Comparison of ENCODE assay signal across 8 mouse cellular contexts in the genomic region with DNA sequence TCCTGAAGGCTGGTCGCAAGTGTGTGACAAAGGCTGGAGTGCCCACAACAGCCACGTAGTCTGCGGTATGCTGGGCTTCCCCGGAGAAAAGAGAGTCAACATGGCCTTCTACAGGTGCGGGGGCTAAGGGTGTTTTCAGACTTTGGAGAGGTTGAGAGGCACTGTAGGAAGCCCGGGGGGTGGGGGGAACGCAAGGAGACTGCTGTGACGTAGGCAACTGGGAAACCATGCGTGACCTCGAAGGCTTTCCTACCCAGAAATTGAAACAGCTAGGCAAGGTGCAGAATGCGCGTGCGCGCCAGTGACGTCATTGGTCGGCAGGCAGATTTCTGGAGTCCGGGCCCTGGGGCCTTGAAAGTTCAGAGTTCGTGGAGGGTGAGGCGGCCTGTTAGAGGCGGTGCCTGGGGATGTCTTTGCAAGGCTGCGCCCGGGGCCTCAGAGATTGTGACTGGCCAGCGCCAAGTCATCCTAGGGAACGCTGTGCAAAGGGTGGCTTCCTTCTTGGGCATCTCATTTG. TPM values are rescaled to one million over a fixed set of nuclear protein-coding genes. Genes with fewer than 3 reads are reported as not detected.
A peak's percentile ranks its signal among the peaks of the same experiment; 100 is the strongest.
DNase-seq lines count a peak whose midpoint lies in the region; ATAC-seq and TF ChIP-seq lines count a peak whose summit lies in the region.

No protein-coding gene starts in this region.

- TF ChIP-seq POLR2A in heart, adult 2 months (IDR thresholded peaks at IDR 0.05; ENCODE audit: insufficient read depth, low read depth, low read length), result no peak

- H3K4me2 ChIP-seq in embryonic facial prominence, embryonic 12.5 days (replicated peaks), result peak overlapping the region; percentile 53

- ATAC-seq in embryonic facial prominence, embryonic 12.5 days (ENCODE audit: insufficient number of reproducible peaks, insufficient read depth, low FRiP score, low TSS enrichment), result no peak

- TF ChIP-seq CTCF in heart, adult 2 months (IDR thresholded peaks at IDR 0.05), result no peak

- no peaks in the 10 kb centered on the region for H3K9me3 ChIP-seq in embryonic facial prominence, embryonic 12.5 days
- H3K9me3 ChIP-seq in midbrain, embryonic 10.5 days (replicated peaks), result no peaks in the 10 kb centered on the region

- H3K4me3 ChIP-seq in embryonic facial prominence, embryonic 12.5 days, result peak overlapping the region; percentile 20; the same call in 1 of the 2 replicates
- H3K4me3 ChIP-seq in heart, adult 2 months, result peak overlapping the region; percentile 19
- peak overlapping the region; percentile 44 for H3K4me3 ChIP-seq in midbrain, embryonic 10.5 days

- H3K36me3 ChIP-seq in embryonic facial prominence, embryonic 12.5 days, result no peaks in the 10 kb centered on the region
- H3K36me3 ChIP-seq in heart, adult 2 months (ENCODE audit: control insufficient read depth, insufficient read depth, low read length), result no peaks in the 10 kb centered on the region
- no peaks in the 10 kb centered on the region for H3K36me3 ChIP-seq in midbrain, embryonic 10.5 days

- peaks cover 20% of the 10 kb centered on the region for H3K4me1 ChIP-seq in embryonic facial prominence, embryonic 12.5 days
- H3K4me1 ChIP-seq in heart, adult 2 months (ENCODE audit: control insufficient read depth, insufficient read depth, low read length), result 0 out of 2 replicates have a peak, but pooled peaks cover 1% of the 10 kb centered on the region
- H3K4me1 ChIP-seq in midbrain, embryonic 10.5 days, result peaks cover 32% of the 10 kb centered on the region

- H3K27ac ChIP-seq in embryonic facial prominence, embryonic 12.5 days, result no peak overlapping the region
- H3K27ac ChIP-seq in heart, adult 2 months, result no peak overlapping the region
- H3K27ac ChIP-seq in midbrain, embryonic 10.5 days (replicated peaks), result peak overlapping the region; percentile 76

- no peaks in the 10 kb centered on the region for H3K79me2 ChIP-seq in heart, adult 2 months (replicated peaks; ENCODE audit: control insufficient read depth, insufficient read depth, low read length)

- TF ChIP-seq EP300 in heart, adult 2 months (IDR thresholded peaks at IDR 0.05; ENCODE audit: insufficient read depth, low read depth, low read length), result no peak

- H3K9ac ChIP-seq in embryonic facial prominence, embryonic 12.5 days, result peak overlapping the region; percentile 27
- peak overlapping the region; percentile 19; the same call in 1 of the 2 replicates for H3K9ac ChIP-seq in heart, adult 2 months (ENCODE audit: low read depth, low read length)

- DNase-seq in adrenal gland, postnatal 36 days, result peak; percentile 96 to 97
- DNase-seq in heart, adult 2 months, result peak; percentile 92 to 94
- DNase-seq in kidney, adult 18-20 months, result peak; percentile 98
- DNase-seq in left cerebral cortex, postnatal 4 days, result peak; percentile 83
- DNase-seq in midbrain, embryonic 10.5 days (ENCODE audit: low spot score), result peak; percentile 91
- DNase-seq in right cerebral cortex, postnatal 36 days (ENCODE audit: low spot score in 2 of 2), result peak; percentile 73 to 81
- DNase-seq in urinary bladder, postnatal 4 days (ENCODE audit: low spot score in 2 of 2), result peak; percentile 80 to 87

- intact Hi-C loops in heart, adult 2 months (cut with DNase I), result no loop called here
- intact Hi-C loops in left cerebral cortex, postnatal 4 days (cut with DNase I), result no loop called here

- no peaks in the 10 kb centered on the region for H3K27me3 ChIP-seq in embryonic facial prominence, embryonic 12.5 days
- H3K27me3 ChIP-seq in heart, adult 2 months (ENCODE audit: control insufficient read depth, insufficient read depth, low read length), result no peaks in the 10 kb centered on the region
- H3K27me3 ChIP-seq in midbrain, embryonic 10.5 days (ENCODE audit: low read depth, poor library complexity, severe bottlenecking), result peaks cover 47% of the 10 kb centered on the region

- WGBS in embryonic facial prominence, embryonic 12.5 days, result 10% methylated on average over 24 of the region's 24 CpGs
- WGBS in heart, adult 2 months, result 14% methylated on average over 24 of the region's 24 CpGs
- 8% methylated on average over 24 of the region's 24 CpGs for WGBS in midbrain, embryonic 10.5 days

RNA-seq across cellular contexts. Expression of a gene that starts 4.6 kb away (rescaled TPM):
- total RNA-seq in adrenal gland, postnatal 36 days (2021), result 1 to 10 TPM; 3.3 to 3.5 TPM
- polyA plus RNA-seq in embryonic facial prominence, embryonic 12.5 days (2016; fragmentation: Nextera tagmentation; extraction: Ambion mirVana), result 17.9 and 21.9 TPM in 2 replicates
- 1 to 10 TPM; 1.9 to 2.1 TPM for total RNA-seq in heart, adult 2 months (2021)
- 5.4 and 7.2 TPM in 2 replicates for polyA plus RNA-seq in heart, adult 2 months (2012; rRNA removed)
- 1 to 10 TPM; 3.2 to 3.6 TPM for total RNA-seq in left cerebral cortex, postnatal 4 days (2021)
- 7.9 and 9.3 TPM in 2 replicates for polyA plus RNA-seq in midbrain, embryonic 10.5 days (2016; fragmentation: Nextera tagmentation; extraction: Ambion mirVana)

RNA-seq across cellular contexts. Expression of a gene that starts 5.3 kb away (rescaled TPM):
- 10 to 100 TPM in 1 of 2 experiments, 1 to 10 TPM in 1; 9.9 to 13.8 TPM for total RNA-seq in adrenal gland, postnatal 36 days (2021)
- 11.0 and 11.8 TPM in 2 replicates for polyA plus RNA-seq in embryonic facial prominence, embryonic 12.5 days (2016; fragmentation: Nextera tagmentation; extraction: Ambion mirVana)
- total RNA-seq in heart, adult 2 months (2021), result 1 to 10 TPM; 2.6 TPM
- polyA plus RNA-seq in heart, adult 2 months (2012; rRNA removed), result 3.0 and 3.4 TPM in 2 replicates
- total RNA-seq in left cerebral cortex, postnatal 4 days (2021), result 1 to 10 TPM in 1 of 2 experiments, under 1 TPM in 1; 0.76 to 1.7 TPM
- 8.8 and 9.9 TPM in 2 replicates for polyA plus RNA-seq in midbrain, embryonic 10.5 days (2016; fragmentation: Nextera tagmentation; extraction: Ambion mirVana)

RNA-seq across cellular contexts. Expression of a gene that starts 15.8 kb away (rescaled TPM):
- total RNA-seq in adrenal gland, postnatal 36 days (2021), result 100 to 1,000 TPM; 173 to 185 TPM
- 154 and 167 TPM in 2 replicates for polyA plus RNA-seq in embryonic facial prominence, embryonic 12.5 days (2016; fragmentation: Nextera tagmentation; extraction: Ambion mirVana)
- 10 to 100 TPM; 70.9 to 87.0 TPM for total RNA-seq in heart, adult 2 months (2021)
- polyA plus RNA-seq in heart, adult 2 months (2012; rRNA removed), result 148 and 178 TPM in 2 replicates
- 10 to 100 TPM; 94.8 to 98.5 TPM for total RNA-seq in left cerebral cortex, postnatal 4 days (2021)
- polyA plus RNA-seq in midbrain, embryonic 10.5 days (2016; fragmentation: Nextera tagmentation; extraction: Ambion mirVana), result 162 and 175 TPM in 2 replicates

RNA-seq across cellular contexts. Expression of a gene that starts 16.5 kb away (rescaled TPM):
- 10 to 100 TPM; 51.8 to 58.4 TPM for total RNA-seq in adrenal gland, postnatal 36 days (2021)
- 74.1 and 77.8 TPM in 2 replicates for polyA plus RNA-seq in embryonic facial prominence, embryonic 12.5 days (2016; fragmentation: Nextera tagmentation; extraction: Ambion mirVana)
- total RNA-seq in heart, adult 2 months (2021), result 10 to 100 TPM; 26.9 to 30.4 TPM
- 35.4 and 37.6 TPM in 2 replicates for polyA plus RNA-seq in heart, adult 2 months (2012; rRNA removed)
- total RNA-seq in left cerebral cortex, postnatal 4 days (2021), result 10 to 100 TPM; 66.1 to 70.5 TPM
- 79.7 and 82.7 TPM in 2 replicates for polyA plus RNA-seq in midbrain, embryonic 10.5 days (2016; fragmentation: Nextera tagmentation; extraction: Ambion mirVana)

RNA-seq across cellular contexts. Expression of a gene that starts 19.1 kb away (rescaled TPM):
- total RNA-seq in adrenal gland, postnatal 36 days (2021), result 1 to 10 TPM; 2.0 to 2.9 TPM
- polyA plus RNA-seq in embryonic facial prominence, embryonic 12.5 days (2016; fragmentation: Nextera tagmentation; extraction: Ambion mirVana), result 1.5 and 1.6 TPM in 2 replicates
- under 1 TPM; 0.65 to 0.80 TPM for total RNA-seq in heart, adult 2 months (2021)
- 1.4 TPM in 2 replicates for polyA plus RNA-seq in heart, adult 2 months (2012; rRNA removed)
- under 1 TPM; 0.62 to 0.84 TPM for total RNA-seq in left cerebral cortex, postnatal 4 days (2021)
- polyA plus RNA-seq in midbrain, embryonic 10.5 days (2016; fragmentation: Nextera tagmentation; extraction: Ambion mirVana), result 1.8 and 2.0 TPM in 2 replicates
